Mouse (Mus musculus) C2C12 (cell line): ENCODE results near the gene Hs3st5.

Experiments
- CTCF ChIP-seq: IDR thresholded peaks from one replicate; pipeline ENCODE4 v1.5.1; 2011; ENCODE audit not compliant: control insufficient read depth, insufficient read depth, insufficient read length
- MAX ChIP-seq: IDR thresholded peaks from one replicate; pipeline ENCODE4 v1.6.1; 2011; ENCODE audit warnings: mild to moderate bottlenecking, control low read depth
- MYOG ChIP-seq: IDR thresholded peaks from one replicate; pipeline ENCODE4 v1.6.1; 2011; ENCODE audit not compliant: control insufficient read depth, insufficient read length; ENCODE audit errors: extremely low read depth
- USF1 ChIP-seq: IDR thresholded peaks from one replicate; pipeline ENCODE4 v1.6.1; 2011; ENCODE audit warnings: low read depth, mild to moderate bottlenecking, control low read depth, moderate library complexity

- no peak for TF ChIP-seq MYOG
- no peak for TF ChIP-seq CTCF
- no peak for TF ChIP-seq MAX
- no peak for TF ChIP-seq USF1
These were observed 322.5 kb downstream of the Hs3st5 start for GRCm38 (mm10) chr10:36829079-36829478.
